Mouse (Mus musculus) CH12.LX (cell line): ENCODE data around the gene Snap25. TPM values are rescaled to one million over a fixed set of nuclear protein-coding genes. Genes with fewer than 3 reads are reported as not detected.

Experiments
- DNase-seq: peaks from one replicate; pipeline ENCODE4 v3.0.0-alpha.2; 2013; ENCODE audit errors: extremely low read depth
- H3K27ac ChIP-seq: 2 replicates; pipeline ENCODE4 v1.5.1; 2012; ENCODE audit warnings: low read depth, mild to moderate bottlenecking, control low read depth, moderate library complexity; ENCODE audit not compliant: insufficient read depth
- H3K27me3 ChIP-seq: replicated peaks from 2 replicates; pipeline ENCODE3; 2012; ENCODE audit warnings: inconsistent platforms
- H3K36me3 ChIP-seq, 2 experiments: replicated peaks in 1 of 2; 2 replicates each; pipeline versions ENCODE3 to v1.6.1; 2012; ENCODE audit warnings: inconsistent platforms in 1 of 2, low read length in 1 of 2, mild to moderate bottlenecking in 1 of 2, mixed read lengths in 1 of 2, moderate library complexity in 1 of 2; ENCODE audit not compliant: control insufficient read depth in 1 of 2, insufficient read depth in 1 of 2
- H3K4me1 ChIP-seq, 2 experiments: 2 replicates each; pipeline ENCODE4 v1.6.1; 2012; ENCODE audit warnings: inconsistent platforms in 1 of 2, moderate library complexity in 1 of 2; ENCODE audit not compliant: insufficient read depth in 2 of 2, control insufficient read depth in 1 of 2
- H3K4me2 ChIP-seq: 2 replicates; pipeline ENCODE4 v1.6.1; 2012; ENCODE audit warnings: low read depth, mild to moderate bottlenecking, control low read depth; ENCODE audit not compliant: poor library complexity, insufficient read depth, severe bottlenecking
- H3K4me3 ChIP-seq, 3 experiments: fragments of 150-350 bp in 1 of 3; sonication (generic) in 1 of 3; replicated peaks in 1 of 3; 2 replicates each; pipeline versions ENCODE3 to v1.5.1; 2011 to 2012; ENCODE audit warnings: low read depth in 2 of 3, low read length in 2 of 3, mild to moderate bottlenecking in 2 of 3, moderate library complexity in 2 of 3, control low read depth in 1 of 3, improper control_type of control experiment in 1 of 3, inconsistent platforms in 1 of 3, mixed read lengths in 1 of 3; ENCODE audit not compliant: poor library complexity in 1 of 3
- H3K79me2 ChIP-seq: replicated peaks from 2 replicates; pipeline ENCODE4 v1.6.1; 2012; ENCODE audit warnings: mild to moderate bottlenecking, moderate library complexity; ENCODE audit not compliant: control insufficient read depth, poor library complexity, insufficient read depth, severe bottlenecking; ENCODE audit errors: extremely low read depth
- H3K9ac ChIP-seq: 2 replicates; pipeline ENCODE4 v1.6.1; 2012; ENCODE audit warnings: low read depth, mild to moderate bottlenecking, control low read depth, moderate library complexity; ENCODE audit not compliant: insufficient read depth
- H3K9me3 ChIP-seq: replicated peaks from 2 replicates; pipeline ENCODE3; 2012; ENCODE audit warnings: low read length, inconsistent platforms, mixed read lengths
- BHLHE40 ChIP-seq: IDR thresholded peaks from 2 replicates; pipeline ENCODE4 v1.6.1; 2011; ENCODE audit warnings: mild to moderate bottlenecking, low read depth, low read length, improper control_type of control experiment
- CHD1 ChIP-seq: IDR thresholded peaks from 2 replicates; pipeline ENCODE4 v1.6.1; 2012; ENCODE audit warnings: low read depth, low read length, improper control_type of control experiment, inconsistent platforms
- CTCF ChIP-seq, 2 experiments: IDR thresholded peaks in 1 of 2; conservative IDR thresholded peaks in 1 of 2; 2 replicates each; pipeline ENCODE4 v1.5.1; 2011 to 2012; ENCODE audit warnings: low read depth in 2 of 2, low read length in 2 of 2, improper control_type of control experiment in 1 of 2, inconsistent platforms in 1 of 2, mild to moderate bottlenecking in 1 of 2, moderate library complexity in 1 of 2
- ELF1 ChIP-seq: IDR thresholded peaks from 2 replicates; pipeline ENCODE4 v1.6.1; 2014; ENCODE audit warnings: low read depth, mild to moderate bottlenecking, inconsistent platforms, low read length, improper control_type of control experiment
- ETS1 ChIP-seq: conservative IDR thresholded peaks from 2 replicates; pipeline ENCODE4 v1.6.1; 2012; ENCODE audit warnings: low read depth, mild to moderate bottlenecking, inconsistent platforms, low read length, improper control_type of control experiment, moderate library complexity
- IRF4 ChIP-seq: IDR thresholded peaks from 2 replicates; pipeline ENCODE4 v1.6.1; 2014; ENCODE audit warnings: low read depth, mild to moderate bottlenecking, inconsistent platforms, low read length, improper control_type of control experiment
- JUN ChIP-seq: IDR thresholded peaks from 2 replicates; pipeline ENCODE4 v1.6.1; 2011; ENCODE audit warnings: low read depth, mild to moderate bottlenecking, low read length, improper control_type of control experiment, moderate library complexity; ENCODE audit not compliant: insufficient read depth
- KAT2A ChIP-seq: IDR thresholded peaks from 2 replicates; pipeline ENCODE4 v1.6.1; 2012; ENCODE audit warnings: low read length, improper control_type of control experiment, inconsistent platforms; ENCODE audit not compliant: insufficient replicate concordance
- MAFK ChIP-seq: IDR thresholded peaks from 2 replicates; pipeline ENCODE4 v1.6.1; 2011; ENCODE audit warnings: low read length, improper control_type of control experiment; ENCODE audit not compliant: insufficient replicate concordance
- MAX ChIP-seq: IDR thresholded peaks from 2 replicates; pipeline ENCODE4 v1.6.1; 2011; ENCODE audit warnings: low read length, improper control_type of control experiment
- MAZ ChIP-seq: IDR thresholded peaks from 2 replicates; pipeline ENCODE4 v1.6.1; 2012; ENCODE audit warnings: low read depth, mild to moderate bottlenecking, inconsistent platforms, low read length, improper control_type of control experiment, moderate library complexity
- MEF2A ChIP-seq: IDR thresholded peaks from 2 replicates; pipeline ENCODE4 v1.6.1; 2014; ENCODE audit warnings: low read depth, mild to moderate bottlenecking, inconsistent platforms, low read length, improper control_type of control experiment, borderline replicate concordance
- MXI1 ChIP-seq: IDR thresholded peaks from 2 replicates; pipeline ENCODE4 v1.6.1; 2011; ENCODE audit warnings: mild to moderate bottlenecking, low read depth, low read length, improper control_type of control experiment
- MYC ChIP-seq: IDR thresholded peaks from 2 replicates; pipeline ENCODE4 v1.6.1; 2011; ENCODE audit warnings: low read depth, mild to moderate bottlenecking, improper control_type of control experiment, low read length
- NELFE ChIP-seq: IDR thresholded peaks from 2 replicates; pipeline ENCODE4 v1.6.1; 2011; ENCODE audit warnings: low read depth, low read length, improper control_type of control experiment
- NRF1 ChIP-seq: IDR thresholded peaks from 2 replicates; pipeline ENCODE4 v1.6.1; 2014; ENCODE audit warnings: low read depth, mild to moderate bottlenecking, inconsistent platforms, low read length, improper control_type of control experiment, moderate library complexity
- PAX5 ChIP-seq: IDR thresholded peaks from 2 replicates; pipeline ENCODE4 v1.6.1; 2012; ENCODE audit warnings: low read length, inconsistent platforms, mixed read lengths
- POLR2A ChIP-seq: IDR thresholded peaks from 2 replicates; pipeline ENCODE4 v1.6.1; 2011; ENCODE audit warnings: low read depth, mild to moderate bottlenecking, improper control_type of control experiment, low read length
- RAD21 ChIP-seq: IDR thresholded peaks from 2 replicates; pipeline ENCODE4 v1.6.1; 2011; ENCODE audit warnings: low read depth, mild to moderate bottlenecking, low read length, improper control_type of control experiment, moderate library complexity
- SMC3 ChIP-seq: IDR thresholded peaks from 2 replicates; pipeline ENCODE4 v1.6.1; 2011; ENCODE audit warnings: low read depth, low read length, improper control_type of control experiment
- TBP ChIP-seq: conservative IDR thresholded peaks from 2 replicates; pipeline ENCODE4 v1.6.1; 2011; ENCODE audit warnings: low read depth, low read length, improper control_type of control experiment
- TCF12 ChIP-seq: IDR thresholded peaks from 2 replicates; pipeline ENCODE4 v1.6.1; 2014; ENCODE audit warnings: low read depth, mild to moderate bottlenecking, inconsistent platforms, low read length, improper control_type of control experiment
- UBTF ChIP-seq: IDR thresholded peaks from 2 replicates; pipeline ENCODE4 v1.6.1; 2012; ENCODE audit warnings: low read depth, mild to moderate bottlenecking, inconsistent platforms, low read length, improper control_type of control experiment, moderate library complexity
- USF2 ChIP-seq: conservative IDR thresholded peaks from 2 replicates; pipeline ENCODE4 v1.6.1; 2011; ENCODE audit warnings: low read depth, low read length, improper control_type of control experiment
- ZC3H11A ChIP-seq: IDR thresholded peaks from 2 replicates; pipeline ENCODE4 v1.6.1; 2012; ENCODE audit warnings: low read depth, mild to moderate bottlenecking, inconsistent platforms, low read length, improper control_type of control experiment
- ZKSCAN1 ChIP-seq: IDR thresholded peaks from 2 replicates; pipeline ENCODE4 v1.6.1; 2012; ENCODE audit warnings: low read depth, inconsistent platforms, low read length, improper control_type of control experiment, borderline replicate concordance
- ZMIZ1 ChIP-seq: IDR thresholded peaks from 2 replicates; pipeline ENCODE4 v1.6.1; 2012; ENCODE audit warnings: low read depth, mild to moderate bottlenecking, inconsistent platforms, low read length, improper control_type of control experiment
- ZNF384 ChIP-seq: IDR thresholded peaks from 2 replicates; pipeline ENCODE4 v1.6.1; 2012; ENCODE audit warnings: low read depth, low read length, improper control_type of control experiment, inconsistent platforms
- dilution Hi-C: fragments of 300-500 bp; cut with MboI; formaldehyde crosslinking; loops from 2 replicates; pipeline ENCODE4 v1.14.3; 2020; ENCODE audit warnings: low sequenced_read_pairs; ENCODE audit not compliant: extremely low pct_unique_long_range_greater_than_20kb, extremely low pct_ligation_motif_present
- in situ Hi-C: fragments of 300-500 bp; cut with MboI; formaldehyde crosslinking; loops from 3 replicates; pipeline ENCODE4 v1.14.3; 2019; ENCODE audit warnings: low sequenced_read_pairs, low pct_ligation_motif_present, low pct_unique_long_range_greater_than_20kb, mixed read lengths
- polyA plus RNA-seq: library from polyadenylated mRNA; unstranded; fragments of >175 nt; gene quantifications from 2 replicates; pipeline ENCODE4 v1.2.1, GENCODE M21; 2012; ENCODE audit warnings: low read depth; ENCODE audit not compliant: insufficient read length
- total RNA-seq, 2 experiments: library from RNA; depleted of rRNA; stranded (reverse); fragments of 300-350 nt in 1 of 2; fragments of >200 nt in 1 of 2; gene quantifications; 2 replicates each; pipeline ENCODE4 v1.2.3; 2012 to 2014

Snap25 gene
- total and polyA plus RNA-seq, 3 experiments: 0.11 TPM; not detected in 2

- Histone ChIP-seq H3K27ac (no peak overlapping the region), H3K4me3 (no peak overlapping the region), H3K79me2 (no peaks in the 10 kb centered on the region), H3K9ac (no peak overlapping the region), H3K4me2 (no peak overlapping the region), H3K4me1 (no peaks in the 10 kb centered on the region), H3K36me3 (no peaks in the 10 kb centered on the region), H3K27me3 (no peaks in the 10 kb centered on the region), H3K9me3 (peaks cover 4% of the 10 kb centered on the region)
- dilution Hi-C loops (no loop called here), in situ Hi-C loops (no loop called here)
- TF ChIP-seq TCF12 (no peak), ZC3H11A (no peak), ZNF384 (no peak), CTCF (conservative IDR thresholded peaks at IDR 0.05 in 1 of 2, IDR thresholded peaks at IDR 0.05 in 1 of 2; ENCODE audit: low read depth in 2 of 2, low read length in 2 of 2) (no peak), MAFK (no peak), ZKSCAN1 (no peak), NELFE (no peak), MAX (no peak), IRF4 (no peak), JUN (no peak), BHLHE40 (no peak), ZMIZ1 (no peak), SMC3 (no peak), TBP (no peak), CHD1 (no peak), MXI1 (no peak), PAX5 (no peak), RAD21 (no peak), ETS1 (no peak)
- DNase-seq: no peak
Observed at GRCm38 (mm10) chr2:136778674-136779073, 65.4 kb downstream of the Snap25 start.

GRCm38 (mm10) chr2:136780268-136780667, 67.0 kb downstream of the Snap25 start:
- no peak for DNase-seq
- no peaks in the 10 kb centered on the region for H3K4me1 ChIP-seq
- H3K9me3 ChIP-seq: peaks cover 2% of the 10 kb centered on the region
- no peak overlapping the region for H3K9ac ChIP-seq
- H3K79me2 ChIP-seq: no peaks in the 10 kb centered on the region
- H3K27ac ChIP-seq: no peak overlapping the region
- H3K27me3 ChIP-seq: no peaks in the 10 kb centered on the region
- H3K4me3 ChIP-seq: no peak overlapping the region
- in situ Hi-C loops: no loop called here
- H3K4me2 ChIP-seq: no peak overlapping the region
- dilution Hi-C loops: no loop called here
- TF ChIP-seq ZKSCAN1 (no peak), ELF1 (no peak), ZMIZ1 (no peak), RAD21 (no peak), MAFK (no peak), USF2 (no peak), MAZ (no peak), KAT2A (no peak), CTCF (conservative IDR thresholded peaks at IDR 0.05 in 1 of 2, IDR thresholded peaks at IDR 0.05 in 1 of 2; ENCODE audit: low read depth in 2 of 2, low read length in 2 of 2) (no peak), MXI1 (no peak), MEF2A (no peak), UBTF (no peak), MYC (no peak), BHLHE40 (no peak), CHD1 (no peak), POLR2A (no peak), JUN (no peak), NRF1 (no peak), MAX (no peak)
- no peaks in the 10 kb centered on the region for H3K36me3 ChIP-seq
